Mouse (Mus musculus): Measurements from ENCODE around the gene Spem1. TPM values are rescaled to one million over a fixed set of nuclear protein-coding genes. Genes with fewer than 3 reads are reported as not detected.

Gene Spem1
- polyA plus RNA-seq (2012; ENCODE audit: low replicate concordance) = not detected in 2 replicates

DNA sequence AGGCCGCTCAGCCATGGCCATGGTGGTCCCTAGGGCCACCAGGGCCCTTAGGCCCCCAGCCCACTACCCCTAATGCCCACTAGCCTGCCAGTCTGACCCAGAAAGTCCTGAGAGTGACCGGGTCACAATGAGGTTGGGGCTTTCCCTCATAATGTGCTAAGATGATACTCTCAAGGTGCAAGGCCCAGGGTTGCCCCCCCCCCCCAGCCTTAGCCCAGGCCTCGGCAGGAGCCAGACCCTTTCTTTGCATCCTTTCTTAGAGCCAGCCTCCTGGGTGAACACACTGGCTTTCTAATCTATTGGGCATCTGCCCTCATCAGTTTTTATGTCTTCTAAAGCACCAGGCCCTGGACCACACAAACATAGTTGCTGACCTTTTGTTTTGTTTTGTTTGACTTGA lies at the start of gene Spem1:
Gene Spem1, minus strand, starts transcription at position 101 of the 400 bp plus-strand sequence.

DNA sequence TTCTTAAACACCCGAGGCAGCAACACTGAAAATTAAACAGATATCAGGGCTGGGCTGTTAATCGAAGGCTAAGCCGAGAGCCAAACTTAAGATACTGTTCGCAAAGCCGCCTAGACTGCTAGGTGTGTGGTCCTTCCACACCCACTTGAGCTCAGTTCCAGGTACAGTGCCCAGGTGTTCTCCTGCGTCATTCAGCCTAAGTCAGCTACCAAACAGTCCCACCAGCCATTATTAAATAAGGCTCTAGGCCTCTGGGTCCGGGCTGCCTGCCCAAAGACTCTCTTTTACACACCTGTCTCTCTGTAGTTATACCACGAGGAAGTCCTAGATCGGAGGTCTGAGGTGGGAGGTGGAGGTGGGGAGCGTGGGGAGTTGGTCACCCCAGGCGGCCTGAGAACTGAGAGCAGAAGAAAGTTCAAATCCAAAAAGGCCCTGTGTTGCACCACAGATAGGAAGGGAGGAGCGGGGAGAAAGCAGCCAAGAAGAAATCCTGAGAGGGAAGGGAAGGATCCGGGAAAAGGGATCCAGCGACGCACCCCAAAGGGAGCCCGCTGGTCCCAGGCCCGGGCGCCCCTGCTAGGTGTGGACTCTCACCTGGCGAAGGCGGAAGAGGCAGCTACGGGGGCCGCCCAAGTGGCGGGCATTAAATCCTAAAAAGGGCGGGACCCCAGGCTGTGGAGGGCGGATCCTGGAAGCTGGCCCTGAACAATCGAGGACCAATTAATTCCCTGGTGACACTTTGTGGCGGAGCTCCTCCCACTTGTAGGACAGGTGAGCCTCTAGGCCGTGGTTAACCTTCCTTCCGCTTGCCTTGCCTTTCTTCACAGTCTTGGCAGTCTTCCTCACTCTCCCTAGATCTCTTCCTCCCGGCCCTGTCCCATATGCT lies 36.4 kb upstream of the Spem1 start, which contains the start of gene Tnk1:
Gene Tnk1, minus strand, starts transcription at position 618 of the 886 bp plus-strand sequence.

GRCm38 (mm10) chr11:69846198-69846680 lies 24.3 kb upstream of the Spem1 start, which contains the start of gene Plscr3:
Plscr3 (plus strand) TSS chr11:69846376.

GRCm38 (mm10) chr11:69837952-69838713 lies 16.2 kb upstream of the Spem1 start, which contains the start of gene Tmem256:
Tmem256 (plus strand) TSS chr11:69838514.

GRCm38 (mm10) chr11:69837604-69837951 lies 15.6 kb upstream of the Spem1 start, which contains the start of gene Nlgn2:
Nlgn2 (minus strand) TSS chr11:69837784.

GRCm38 (mm10) chr11:69818365-69818764 lies 3.6 kb downstream of the Spem1 start, which contains the start of gene Spem2:
Spem2 (minus strand) TSS chr11:69818465.

GRCm38 (mm10) chr11:69815155-69815554 lies 6.8 kb downstream of the Spem1 start, which contains the start of gene Gm39566:
Gm39566 (minus strand) TSS chr11:69815298.

DNA sequence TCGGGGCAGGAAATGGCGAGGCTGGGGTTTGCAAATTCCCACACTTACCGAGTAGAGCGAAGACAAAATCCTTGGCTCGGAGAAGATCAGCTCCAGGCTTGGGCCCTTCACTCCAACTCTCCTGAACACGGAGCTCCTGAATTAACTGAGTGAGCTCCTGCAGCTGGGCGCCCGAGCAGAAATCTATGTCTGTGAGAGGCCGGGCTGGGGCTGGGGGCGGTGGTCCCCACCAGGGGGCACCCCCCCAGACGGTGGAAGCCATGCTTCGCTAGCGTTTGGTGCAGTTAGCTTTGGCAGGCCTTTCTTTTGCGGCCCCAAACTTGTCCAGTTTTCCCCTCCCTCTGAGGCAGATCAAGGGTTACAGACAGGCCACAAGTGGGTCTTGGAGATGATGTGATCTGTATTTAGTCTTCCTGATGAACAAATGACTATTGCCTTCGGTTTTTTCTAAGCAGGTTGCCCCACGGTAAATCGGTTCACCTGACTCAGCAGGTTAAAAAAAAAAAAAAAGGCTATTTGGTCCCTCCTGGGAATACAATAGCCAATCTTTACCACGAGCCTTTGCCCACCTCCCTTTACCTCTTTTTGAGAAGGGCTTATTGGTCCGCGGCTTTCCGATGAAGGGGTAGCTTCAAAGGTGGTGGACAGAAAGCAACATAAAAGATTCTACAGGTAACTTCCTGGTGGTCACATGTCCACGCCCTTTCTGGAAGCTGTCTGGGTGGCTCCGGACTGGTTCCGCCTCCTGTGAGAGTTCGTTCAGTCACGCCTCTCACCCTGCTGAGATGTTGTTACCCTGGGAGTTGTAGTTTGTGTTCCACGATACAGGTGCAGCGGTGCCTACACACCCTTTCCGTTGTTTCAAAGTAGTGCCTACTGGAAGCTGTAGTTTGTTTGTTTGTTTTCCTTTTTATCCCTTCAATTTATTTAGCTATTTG lies 16.7 kb downstream of the Spem1 start, which contains the start of gene Tmem102:
Gene Tmem102, minus strand, starts transcription at position 653 of the 938 bp plus-strand sequence.

DNA sequence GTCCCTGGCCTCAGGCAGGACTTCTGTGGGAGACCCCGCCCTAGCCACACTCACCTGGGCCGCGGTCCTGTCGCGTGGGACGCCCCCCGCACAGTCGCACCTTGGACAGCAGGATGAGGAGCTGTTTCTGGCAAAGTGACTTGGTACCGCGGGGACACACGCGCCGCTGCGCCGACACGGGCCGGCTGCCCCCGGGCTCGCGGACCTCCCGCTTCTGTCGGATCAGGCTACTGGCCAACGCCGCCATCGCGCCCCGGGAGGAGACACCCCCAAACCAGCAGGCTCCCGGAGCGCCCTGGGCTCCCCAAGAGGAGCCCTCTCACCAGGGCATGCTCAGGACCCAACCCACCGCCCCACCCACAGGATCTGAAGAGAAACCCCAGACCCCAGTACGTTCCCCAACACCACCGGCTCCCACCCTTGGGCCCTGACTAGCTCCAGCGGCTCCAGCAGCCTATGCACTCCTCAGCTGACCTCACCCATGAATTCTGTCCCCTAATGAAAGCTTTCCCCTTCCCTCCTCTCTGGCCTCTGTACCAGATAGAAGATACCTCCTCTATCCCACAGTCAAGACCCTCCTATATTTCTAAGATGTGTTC lies 20.5 kb downstream of the Spem1 start, which contains the start of gene Fgf11:
Gene Fgf11, minus strand, starts transcription at position 479 of the 599 bp plus-strand sequence.

DNA sequence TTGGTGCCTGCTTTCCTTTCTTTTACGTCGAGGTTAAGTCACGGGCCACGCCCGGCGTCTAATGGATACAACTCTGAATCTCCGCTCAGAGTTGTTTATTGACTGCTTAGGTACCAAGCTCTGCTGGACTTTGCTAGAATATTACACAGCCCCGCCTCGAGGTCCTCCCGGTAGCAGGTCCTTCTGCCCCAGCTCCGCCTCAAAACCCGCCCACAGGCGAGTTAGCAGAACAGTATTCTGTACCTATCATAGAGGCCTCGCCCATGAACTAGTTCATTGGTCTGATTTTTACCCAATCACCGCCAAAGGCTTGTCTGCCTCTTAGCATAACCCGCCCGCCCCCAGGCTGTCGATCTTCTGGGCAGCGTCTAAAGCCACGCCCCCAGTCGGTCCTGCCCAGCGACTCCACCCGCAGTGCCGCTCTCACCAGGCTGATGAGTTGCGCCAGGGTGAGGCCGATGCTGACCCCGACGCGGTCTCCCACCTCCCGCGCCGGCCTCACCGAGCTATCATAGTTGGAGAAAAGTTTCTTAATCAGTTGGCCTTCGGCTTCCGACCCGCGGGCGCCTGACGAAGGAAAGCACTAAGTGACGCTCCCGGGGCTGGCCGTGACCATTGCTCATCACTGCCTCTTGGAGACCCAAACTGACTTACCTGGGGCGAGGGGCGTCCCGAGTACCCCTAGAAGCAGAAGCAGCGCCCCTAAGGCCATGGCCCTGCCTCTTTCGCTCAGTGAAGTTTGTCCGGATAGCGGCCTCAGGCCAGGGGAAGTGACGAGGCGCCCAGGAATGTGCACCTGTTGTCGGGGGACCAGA lies 26.6 kb downstream of the Spem1 start, which contains the start of gene Chrnb1:
Gene Chrnb1, minus strand, starts transcription at position 776 of the 815 bp plus-strand sequence.

Other genes starting within 250 kb of the Spem1 start
- 6.9 and 45.7 TPM in 2 replicates for gene Wrap53, start 241.9 kb downstream of the Spem1 start, polyA plus RNA-seq (2012; ENCODE audit: low replicate concordance)
- gene Trp53, start 241.8 kb downstream of the Spem1 start, polyA plus RNA-seq (2012; ENCODE audit: low replicate concordance) = 119 and 129 TPM in 2 replicates
- 171 and 259 TPM in 2 replicates for gene Atp1b2, start 216.2 kb downstream of the Spem1 start, polyA plus RNA-seq (2012; ENCODE audit: low replicate concordance)
- gene Shbg, start 204.3 kb downstream of the Spem1 start, polyA plus RNA-seq (2012; ENCODE audit: low replicate concordance) = not detected in 2 replicates
- gene Sat2, start 200.2 kb downstream of the Spem1 start, polyA plus RNA-seq (2012; ENCODE audit: low replicate concordance) = not detected in 2 replicates
- 91.8 and 97.5 TPM in 2 replicates for gene Fxr2, start 189.2 kb downstream of the Spem1 start, polyA plus RNA-seq (2012; ENCODE audit: low replicate concordance)
- 0.44 TPM in 1 of 2 replicates, not detected in the other for gene Sox15, start 166.9 kb downstream of the Spem1 start, polyA plus RNA-seq (2012; ENCODE audit: low replicate concordance)
- gene Mpdu1, start 159.5 kb downstream of the Spem1 start, polyA plus RNA-seq (2012; ENCODE audit: low replicate concordance) = 24.1 and 29.9 TPM in 2 replicates
- gene Cd68, start 156.0 kb downstream of the Spem1 start, polyA plus RNA-seq (2012; ENCODE audit: low replicate concordance) = 26.6 and 82.4 TPM in 2 replicates
- gene Eif4a1, start 149.8 kb downstream of the Spem1 start, polyA plus RNA-seq (2012; ENCODE audit: low replicate concordance) = 226 and 408 TPM in 2 replicates
- gene Senp3, start 140.1 kb downstream of the Spem1 start, polyA plus RNA-seq (2012; ENCODE audit: low replicate concordance) = 128 and 137 TPM in 2 replicates
- 2.3 and 5.0 TPM in 2 replicates for gene Tnfsf13, start 136.4 kb downstream of the Spem1 start, polyA plus RNA-seq (2012; ENCODE audit: low replicate concordance)
- gene Tnfsf12, start 126.3 kb downstream of the Spem1 start, polyA plus RNA-seq (2012; ENCODE audit: low replicate concordance) = 9.0 and 9.7 TPM in 2 replicates
- 6.6 and 8.1 TPM in 2 replicates for gene Tnfsfm13, start 126.1 kb downstream of the Spem1 start, polyA plus RNA-seq (2012; ENCODE audit: low replicate concordance)
- 92.9 and 194 TPM in 2 replicates for gene Polr2a, start 63.5 kb downstream of the Spem1 start, polyA plus RNA-seq (2012; ENCODE audit: low replicate concordance)
- not detected in 2 replicates for gene Slc35g3, start 60.2 kb downstream of the Spem1 start, polyA plus RNA-seq (2012; ENCODE audit: low replicate concordance)
- 38.9 and 47.4 TPM in 2 replicates for gene Zbtb4, start 56.3 kb downstream of the Spem1 start, polyA plus RNA-seq (2012; ENCODE audit: low replicate concordance)
- gene Chrnb1, start 26.2 kb downstream of the Spem1 start, polyA plus RNA-seq (2012; ENCODE audit: low replicate concordance) = 0.18 and 0.20 TPM in 2 replicates
- 0.07 and 0.47 TPM in 2 replicates for gene Fgf11, start 20.3 kb downstream of the Spem1 start, polyA plus RNA-seq (2012; ENCODE audit: low replicate concordance)
- not detected in 2 replicates for gene Tmem102, start 16.6 kb downstream of the Spem1 start, polyA plus RNA-seq (2012; ENCODE audit: low replicate concordance)
- 0.07 TPM in 1 of 2 replicates, not detected in the other for gene Gm39566, start 6.9 kb downstream of the Spem1 start, polyA plus RNA-seq (2012; ENCODE audit: low replicate concordance)
- not detected in 2 replicates for gene Spem2, start 3.7 kb downstream of the Spem1 start, polyA plus RNA-seq (2012; ENCODE audit: low replicate concordance)
- 3.7 and 5.0 TPM in 2 replicates for gene Nlgn2, start 15.6 kb upstream of the Spem1 start, polyA plus RNA-seq (2012; ENCODE audit: low replicate concordance)
- gene Tmem256, start 16.3 kb upstream of the Spem1 start, polyA plus RNA-seq (2012; ENCODE audit: low replicate concordance) = 531 and 1,176 TPM in 2 replicates
- gene Plscr3, start 24.2 kb upstream of the Spem1 start, polyA plus RNA-seq (2012; ENCODE audit: low replicate concordance) = 64.9 and 78.2 TPM in 2 replicates
- gene Tnk1, start 36.5 kb upstream of the Spem1 start, polyA plus RNA-seq (2012; ENCODE audit: low replicate concordance) = 2.0 and 2.3 TPM in 2 replicates
- gene Tmem95, start 55.8 kb upstream of the Spem1 start, polyA plus RNA-seq (2012; ENCODE audit: low replicate concordance) = not detected in 2 replicates
- 1.4 and 2.2 TPM in 2 replicates for gene Kctd11, start 59.2 kb upstream of the Spem1 start, polyA plus RNA-seq (2012; ENCODE audit: low replicate concordance)
- gene Acap1, start 73.4 kb upstream of the Spem1 start, polyA plus RNA-seq (2012; ENCODE audit: low replicate concordance) = 28.9 and 53.7 TPM in 2 replicates
- gene 2810408A11Rik, start 78.8 kb upstream of the Spem1 start, polyA plus RNA-seq (2012; ENCODE audit: low replicate concordance) = 0.18 and 0.33 TPM in 2 replicates
- gene Neurl4, start 78.9 kb upstream of the Spem1 start, polyA plus RNA-seq (2012; ENCODE audit: low replicate concordance) = 131 and 182 TPM in 2 replicates
- gene Gps2, start 91.7 kb upstream of the Spem1 start, polyA plus RNA-seq (2012; ENCODE audit: low replicate concordance) = 157 and 339 TPM in 2 replicates
- 1,855 and 2,103 TPM in 2 replicates for gene Eif5a, start 99.8 kb upstream of the Spem1 start, polyA plus RNA-seq (2012; ENCODE audit: low replicate concordance)
- gene Ybx2, start 113.6 kb upstream of the Spem1 start, polyA plus RNA-seq (2012; ENCODE audit: low replicate concordance) = 0.99 TPM in 1 of 2 replicates, not detected in the other
- 2.4 and 14.7 TPM in 2 replicates for gene Slc2a4, start 126.0 kb upstream of the Spem1 start, polyA plus RNA-seq (2012; ENCODE audit: low replicate concordance)
- 0.62 TPM in 1 of 2 replicates, not detected in the other for gene Cldn7, start 142.6 kb upstream of the Spem1 start, polyA plus RNA-seq (2012; ENCODE audit: low replicate concordance)
- gene Ctdnep1, start 159.0 kb upstream of the Spem1 start, polyA plus RNA-seq (2012; ENCODE audit: low replicate concordance) = 151 and 407 TPM in 2 replicates
- 7.0 and 11.8 TPM in 2 replicates for gene Elp5, start 160.3 kb upstream of the Spem1 start, polyA plus RNA-seq (2012; ENCODE audit: low replicate concordance)
- gene Gabarap, start 169.0 kb upstream of the Spem1 start, polyA plus RNA-seq (2012; ENCODE audit: low replicate concordance) = 126 and 157 TPM in 2 replicates
- gene Phf23, start 173.6 kb upstream of the Spem1 start, polyA plus RNA-seq (2012; ENCODE audit: low replicate concordance) = 43.8 and 51.3 TPM in 2 replicates
- 32.3 and 38.3 TPM in 2 replicates for gene Dvl2, start 178.4 kb upstream of the Spem1 start, polyA plus RNA-seq (2012; ENCODE audit: low replicate concordance)
- 24.5 and 26.3 TPM in 2 replicates for gene Acadvl, start 193.2 kb upstream of the Spem1 start, polyA plus RNA-seq (2012; ENCODE audit: low replicate concordance)
- 4.8 and 5.4 TPM in 2 replicates for gene Dlg4, start 194.8 kb upstream of the Spem1 start, polyA plus RNA-seq (2012; ENCODE audit: low replicate concordance)
- gene Asgr1, start 231.9 kb upstream of the Spem1 start, polyA plus RNA-seq (2012; ENCODE audit: low replicate concordance) = not detected in 2 replicates

Measured in leukemia stem cell, adult 10-12 weeks (primary cell).